Mouse (Mus musculus): ENCODE data around the gene Gm13420. TPM values are rescaled to one million over a fixed set of nuclear protein-coding genes. Genes with fewer than 3 reads are reported as not detected.

Gm13420 gene
- polyA plus RNA-seq, 2 experiments: 0.38 to 0.39 TPM

- 33% methylated on average over 5 of the region's 5 CpGs for WGBS (ENCODE audit: insufficient replicate concordance)
- TF ChIP-seq EP300 (IDR thresholded peaks at IDR 0.05; ENCODE audit: low read depth): no peak
- 0 out of 2 replicates have a peak, but pooled peaks have one; percentile 27 for TF ChIP-seq CTCF (IDR thresholded peaks at IDR 0.05; ENCODE audit: low read depth)
- Histone ChIP-seq H3K9ac (replicated peaks) (no peak overlapping the region), H3K27ac (no peak overlapping the region), H3K4me3 (ENCODE audit: insufficient read depth in 1 of 2, low read depth in 2 of 2, low read length in 2 of 2) (no peak overlapping the region), H3K36me3 (replicated peaks; ENCODE audit: control insufficient read depth, insufficient read depth, low read depth) (peaks cover 4% of the 10 kb centered on the region; the same call in 1 of the 2 replicates), H3K27me3 (ENCODE audit: control insufficient read depth, insufficient read depth, low read length) (no peaks in the 10 kb centered on the region), H3K4me1 (replicated peaks; ENCODE audit: control insufficient read depth in 2 of 2, insufficient read depth in 2 of 2, low read length in 1 of 2) (no peaks in the 10 kb centered on the region), H3K4me2 (ENCODE audit: low read depth) (no peak overlapping the region), H3K9me3 (ENCODE audit: control insufficient read depth, low read length) (no peaks in the 10 kb centered on the region)
- ATAC-seq (ENCODE audit: insufficient read depth): no peak
- DNase-seq (ENCODE audit: low read depth in 3 of 3, low spot score in 3 of 3): no peak
Observed at GRCm38 (mm10) chr2:29739368-29739767, 12.1 kb downstream of the Gm13420 start.

- H3K4me1 ChIP-seq (replicated peaks; ENCODE audit: control insufficient read depth in 2 of 2, insufficient read depth in 2 of 2, low read length in 1 of 2): no peaks in the 10 kb centered on the region
Observed at GRCm38 (mm10) chr2:29738799-29739198, 12.7 kb downstream of the Gm13420 start.

GRCm38 (mm10) chr2:29737209-29737925, 14.1 kb downstream of the Gm13420 start:
- H3K4me1 ChIP-seq (replicated peaks; ENCODE audit: control insufficient read depth in 2 of 2, insufficient read depth in 2 of 2, low read length in 1 of 2): no peaks in the 10 kb centered on the region
- H3K4me3 ChIP-seq (ENCODE audit: insufficient read depth in 1 of 2, low read depth in 2 of 2, low read length in 2 of 2): no peak overlapping the region
- TF ChIP-seq EP300 (IDR thresholded peaks at IDR 0.05; ENCODE audit: low read depth) (no peak), CTCF (IDR thresholded peaks at IDR 0.05; ENCODE audit: low read depth) (no peak)
- no peaks in the 10 kb centered on the region for H3K27me3 ChIP-seq (ENCODE audit: control insufficient read depth, insufficient read depth, low read length)
- ATAC-seq (ENCODE audit: insufficient read depth) (no peak; the same call in 1 of the 2 replicates), DNase-seq (ENCODE audit: low read depth in 3 of 3, low spot score in 3 of 3) (no peak)
- no peak overlapping the region for H3K9ac ChIP-seq (replicated peaks)
- no peaks in the 10 kb centered on the region for H3K9me3 ChIP-seq (ENCODE audit: control insufficient read depth, low read length)
- H3K4me2 ChIP-seq (ENCODE audit: low read depth): no peak overlapping the region
- peaks cover 6% of the 10 kb centered on the region; the same call in 1 of the 2 replicates for H3K36me3 ChIP-seq (replicated peaks; ENCODE audit: control insufficient read depth, insufficient read depth, low read depth)
- no peak overlapping the region for H3K27ac ChIP-seq
- 73% methylated on average over 12 of the region's 12 CpGs for WGBS (ENCODE audit: insufficient replicate concordance)

More at GRCm38 (mm10) chr2:29738799-29739198, 12.7 kb downstream of the Gm13420 start:
- Histone ChIP-seq H3K27me3 (ENCODE audit: control insufficient read depth, insufficient read depth, low read length) (no peaks in the 10 kb centered on the region), H3K4me3 (ENCODE audit: insufficient read depth in 1 of 2, low read depth in 2 of 2, low read length in 2 of 2) (no peak overlapping the region), H3K9me3 (ENCODE audit: control insufficient read depth, low read length) (no peaks in the 10 kb centered on the region), H3K36me3 (replicated peaks; ENCODE audit: control insufficient read depth, insufficient read depth, low read depth) (peaks cover 6% of the 10 kb centered on the region; the same call in 1 of the 2 replicates), H3K4me2 (ENCODE audit: low read depth) (no peak overlapping the region), H3K27ac (no peak overlapping the region), H3K9ac (replicated peaks) (no peak overlapping the region)
- DNase-seq (ENCODE audit: low read depth in 3 of 3, low spot score in 3 of 3) (no peak), ATAC-seq (ENCODE audit: insufficient read depth) (no peak)
- TF ChIP-seq CTCF (IDR thresholded peaks at IDR 0.05; ENCODE audit: low read depth) (no peak), EP300 (IDR thresholded peaks at IDR 0.05; ENCODE audit: low read depth) (no peak)
- 55% methylated on average over 4 of the region's 4 CpGs for WGBS (ENCODE audit: insufficient replicate concordance)

GRCm38 (mm10) chr2:29735708-29736107, 15.8 kb downstream of the Gm13420 start:
- H3K36me3 ChIP-seq (replicated peaks; ENCODE audit: control insufficient read depth, insufficient read depth, low read depth): peaks cover 6% of the 10 kb centered on the region
- H3K27me3 ChIP-seq (ENCODE audit: control insufficient read depth, insufficient read depth, low read length): no peaks in the 10 kb centered on the region
- no peaks in the 10 kb centered on the region for H3K4me1 ChIP-seq (replicated peaks; ENCODE audit: control insufficient read depth in 2 of 2, insufficient read depth in 2 of 2, low read length in 1 of 2)
- no peak for ATAC-seq (ENCODE audit: insufficient read depth)
- no peak overlapping the region for H3K4me3 ChIP-seq (ENCODE audit: insufficient read depth in 1 of 2, low read depth in 2 of 2, low read length in 2 of 2)
- no peak overlapping the region for H3K4me2 ChIP-seq (ENCODE audit: low read depth)
- H3K9ac ChIP-seq (replicated peaks): no peak overlapping the region
- H3K27ac ChIP-seq: no peak overlapping the region
- H3K9me3 ChIP-seq (ENCODE audit: control insufficient read depth, low read length): no peaks in the 10 kb centered on the region
- DNase-seq (ENCODE audit: low read depth in 3 of 3, low spot score in 3 of 3): no peak
- 75% methylated on average over 12 of the region's 12 CpGs for WGBS (ENCODE audit: insufficient replicate concordance)
- TF ChIP-seq EP300 (IDR thresholded peaks at IDR 0.05; ENCODE audit: low read depth) (no peak), CTCF (IDR thresholded peaks at IDR 0.05; ENCODE audit: low read depth) (no peak)

GRCm38 (mm10) chr2:29733348-29733747, 18.1 kb downstream of the Gm13420 start:
- no peak overlapping the region for H3K4me3 ChIP-seq (ENCODE audit: insufficient read depth in 1 of 2, low read depth in 2 of 2, low read length in 2 of 2)
- 86% methylated on average over 5 of the region's 5 CpGs for WGBS (ENCODE audit: insufficient replicate concordance)
- H3K36me3 ChIP-seq (replicated peaks; ENCODE audit: control insufficient read depth, insufficient read depth, low read depth): peaks cover 6% of the 10 kb centered on the region
- ATAC-seq (ENCODE audit: insufficient read depth): no peak
- no peak for DNase-seq (ENCODE audit: low read depth in 3 of 3, low spot score in 3 of 3)
- H3K4me2 ChIP-seq (ENCODE audit: low read depth): no peak overlapping the region
- H3K4me1 ChIP-seq (replicated peaks; ENCODE audit: control insufficient read depth in 2 of 2, insufficient read depth in 2 of 2, low read length in 1 of 2): no peaks in the 10 kb centered on the region
- no peaks in the 10 kb centered on the region for H3K9me3 ChIP-seq (ENCODE audit: control insufficient read depth, low read length)
- H3K9ac ChIP-seq (replicated peaks): no peak overlapping the region
- TF ChIP-seq CTCF (IDR thresholded peaks at IDR 0.05; ENCODE audit: low read depth) (no peak), EP300 (IDR thresholded peaks at IDR 0.05; ENCODE audit: low read depth) (no peak)
- H3K27ac ChIP-seq: no peak overlapping the region
- no peaks in the 10 kb centered on the region for H3K27me3 ChIP-seq (ENCODE audit: control insufficient read depth, insufficient read depth, low read length)
